Mouse (Mus musculus): Measurements from ENCODE around the gene Dcps.

DNA sequence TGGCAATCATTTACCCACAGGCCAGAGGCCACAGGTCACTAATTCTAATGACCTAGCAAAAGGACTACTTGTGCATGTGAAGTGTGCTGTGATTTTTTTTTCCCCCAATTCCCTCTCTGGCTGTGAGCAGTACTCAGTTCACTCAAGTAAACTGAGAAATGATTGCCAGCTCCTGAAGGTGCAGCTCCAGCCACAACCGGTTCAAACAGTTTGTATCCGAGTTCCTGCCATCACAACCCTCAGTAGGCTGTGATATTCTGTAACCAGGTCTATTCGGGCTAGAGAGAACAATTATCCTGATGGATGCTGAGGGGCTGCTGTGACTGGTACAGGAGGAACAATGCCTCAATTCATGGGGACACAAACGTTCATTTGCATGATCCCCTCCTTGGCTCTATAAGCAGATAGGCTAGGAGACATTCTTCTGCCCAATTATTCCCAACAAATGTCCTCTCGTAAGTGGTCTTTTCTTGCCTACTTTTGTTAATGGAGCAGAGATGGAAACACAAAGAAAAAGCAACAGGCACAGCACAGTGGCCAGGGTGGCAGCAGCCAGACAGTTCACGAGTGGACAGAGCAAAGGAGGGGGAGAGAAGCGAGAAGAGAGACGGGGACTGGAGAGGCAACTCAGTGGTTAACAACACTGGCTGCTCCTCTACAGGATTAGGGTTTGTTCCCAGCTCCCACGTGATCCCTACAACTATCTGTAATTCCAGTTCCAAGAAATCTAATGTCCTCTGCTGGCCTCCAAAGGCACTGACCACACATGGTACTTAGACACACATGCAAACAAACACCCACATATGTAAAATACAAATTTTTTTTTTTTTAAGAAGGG, 8.8 kb downstream of the Dcps start:
- TF ChIP-seq CTCF (IDR thresholded peaks at IDR 0.05; ENCODE audit: extremely low read depth, insufficient read depth, low read length) (no peak), POLR2A (IDR thresholded peaks at IDR 0.05; ENCODE audit: extremely low read depth, insufficient read depth, low read length) (no peak)
